Mouse (Mus musculus) midbrain, embryonic 11.5 days (tissue): Measurements from ENCODE around the gene Asap3. TPM values are rescaled to one million over a fixed set of nuclear protein-coding genes. Genes with fewer than 3 reads are reported as not detected.

ENCODE experiments used
- ATAC-seq: fragments of 200-750 bp; cut with Nextera tagmentation; 2 replicates; pipeline ENCODE4 v1.8.0; 2017; ENCODE audit warnings: moderate TSS enrichment, moderate library complexity; ENCODE audit not compliant: low FRiP score
- DNase-seq: peaks from one replicate; pipeline ENCODE4 v3.0.0; 2015; ENCODE audit warnings: low spot score; ENCODE audit errors: missing footprints
- H3K27ac ChIP-seq: fragments of 300-500 bp; sonication (generic); 2 replicates; pipeline ENCODE4 v1.5.1; 2014; ENCODE audit warnings: low read depth, low read length
- H3K27me3 ChIP-seq: fragments of 300-500 bp; sonication (generic); 2 replicates; pipeline ENCODE4 v1.6.1; 2014; ENCODE audit warnings: mild to moderate bottlenecking, low read length, moderate library complexity, mixed read lengths; ENCODE audit not compliant: control insufficient read depth, insufficient read depth
- H3K36me3 ChIP-seq: fragments of 300-500 bp; sonication (generic); 2 replicates; pipeline ENCODE4 v1.6.1; 2014; ENCODE audit warnings: mild to moderate bottlenecking, low read length, moderate library complexity, mixed read lengths; ENCODE audit not compliant: control insufficient read depth, insufficient read depth
- H3K4me1 ChIP-seq: fragments of 300-500 bp; sonication (generic); 2 replicates; pipeline ENCODE4 v1.6.1; 2014; ENCODE audit warnings: low read length; ENCODE audit not compliant: control insufficient read depth, insufficient read depth
- H3K4me2 ChIP-seq: fragments of 300-500 bp; sonication (generic); 2 replicates; pipeline ENCODE4 v1.6.1; 2014; ENCODE audit warnings: mild to moderate bottlenecking, moderate library complexity
- H3K4me3 ChIP-seq: fragments of 300-500 bp; sonication (generic); 2 replicates; pipeline ENCODE4 v1.5.1; 2014; ENCODE audit warnings: low read depth, low read length
- H3K9ac ChIP-seq: fragments of 300-500 bp; sonication (generic); 2 replicates; pipeline ENCODE4 v1.6.1; 2014; ENCODE audit warnings: low read length
- H3K9me3 ChIP-seq: fragments of 300-500 bp; sonication (generic); 2 replicates; pipeline ENCODE4 v1.6.1; 2016; ENCODE audit warnings: low read length; ENCODE audit not compliant: control insufficient read depth
- WGBS: fragments of 180-500 bp; shearing (Covaris S2); extraction: QIAGEN DNeasy Blood & Tissue Kit; methylation state at CpG from one replicate; pipeline ENCODE4 v1.1.7; 2014; 5-methylcytosine and 5-hydroxymethylcytosine counted together
- polyA plus RNA-seq: library from polyadenylated mRNA; unstranded; fragments of >200 nt; fragmentation: Nextera tagmentation; extraction: Ambion mirVana; gene quantifications from 2 replicates; pipeline ENCODE4 v1.2.1, GENCODE M21; 2014

Gene Asap3
- polyA plus RNA-seq = 2.8 and 3.2 TPM in 2 replicates

- Histone ChIP-seq H3K4me1 (peaks cover 14% of the 10 kb centered on the region), H3K4me3 (peak within 1 kb of the TSS; percentile 54), H3K27ac (no peak within 1 kb of the TSS), H3K27me3 (no peaks in the 10 kb centered on the region), H3K36me3 (no peaks in the 10 kb centered on the region), H3K4me2 (peak within 1 kb of the TSS; percentile 98), H3K9ac (peak within 1 kb of the TSS; percentile 74), H3K9me3 (no peaks in the 10 kb centered on the region)
- ATAC-seq (peak; percentile 95), DNase-seq (peak; percentile 100)
- WGBS = under 1% methylated on average over 53 of the region's 54 CpGs
Observed at GRCm38 (mm10) chr4:136206033-136206893, at the start of gene Asap3. Gene Asap3 (plus strand): TSS chr4:136206365.

GRCm38 (mm10) chr4:136158498-136158897 lies 47.7 kb upstream of the Asap3 start:
- WGBS = 76% methylated on average over 6 of the region's 6 CpGs
- no peak overlapping the region for H3K27ac ChIP-seq
- no peak overlapping the region for H3K4me2 ChIP-seq
- ATAC-seq (no peak), DNase-seq (no peak)
- no peaks in the 10 kb centered on the region for H3K9me3 ChIP-seq
- peaks cover 16% of the 10 kb centered on the region for H3K4me1 ChIP-seq
- H3K36me3 ChIP-seq = no peaks in the 10 kb centered on the region
- H3K27me3 ChIP-seq = no peaks in the 10 kb centered on the region
- H3K9ac ChIP-seq = no peak overlapping the region
- H3K4me3 ChIP-seq = no peak overlapping the region

DNA sequence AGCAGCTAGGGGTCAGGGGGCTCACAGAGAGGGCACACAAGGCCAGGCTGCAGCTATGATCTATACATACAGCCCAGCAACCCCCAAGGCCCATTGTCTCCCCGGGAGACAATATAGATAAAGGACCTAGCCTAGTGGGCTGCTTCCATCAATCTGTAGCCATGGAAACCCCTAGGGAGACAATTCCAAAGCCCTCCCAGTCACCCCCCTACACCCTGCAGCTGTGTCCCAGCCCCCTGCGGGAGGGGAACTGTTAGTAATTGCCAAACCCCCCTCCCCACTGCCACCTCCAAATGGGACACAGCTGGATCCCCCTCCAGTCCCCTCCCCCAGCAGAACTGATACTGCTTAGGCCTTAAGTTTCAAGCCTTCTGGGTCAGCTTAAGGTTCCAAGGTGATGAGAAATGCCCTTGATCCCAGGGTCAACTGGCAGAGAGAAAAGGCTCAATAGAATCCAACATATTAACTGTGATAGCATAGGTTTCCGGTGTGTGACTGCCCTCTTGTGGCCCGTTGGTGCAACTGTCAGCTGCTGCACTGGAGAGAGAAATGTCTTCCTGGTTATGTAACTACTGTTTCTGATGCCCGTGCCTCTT lies 46.3 kb upstream of the Asap3 start:
- Histone ChIP-seq H3K4me1 (peaks cover 16% of the 10 kb centered on the region), H3K4me2 (no peak overlapping the region), H3K27ac (peak overlapping the region; percentile 70), H3K9ac (peak overlapping the region; percentile 54; the same call in 1 of the 2 replicates), H3K27me3 (no peaks in the 10 kb centered on the region), H3K9me3 (no peaks in the 10 kb centered on the region), H3K4me3 (no peak overlapping the region), H3K36me3 (no peaks in the 10 kb centered on the region)
- peak; percentile 99 for DNase-seq
- ATAC-seq = peak; percentile 87
- WGBS = 3% methylated on average over 5 of the region's 5 CpGs

GRCm38 (mm10) chr4:136163448-136163847 lies 42.7 kb upstream of the Asap3 start:
- Histone ChIP-seq H3K4me1 (peaks cover 16% of the 10 kb centered on the region), H3K4me2 (no peak overlapping the region), H3K9ac (no peak overlapping the region), H3K27me3 (no peaks in the 10 kb centered on the region), H3K9me3 (no peaks in the 10 kb centered on the region), H3K36me3 (no peaks in the 10 kb centered on the region), H3K27ac (no peak overlapping the region), H3K4me3 (no peak overlapping the region)
- WGBS = 4% methylated on average over 11 of the region's 11 CpGs
- ATAC-seq (0 out of 2 replicates have a peak, but pooled peaks have one; percentile 42), DNase-seq (peak; percentile 99)

- DNase-seq (no peak), ATAC-seq (no peak)
- Histone ChIP-seq H3K9ac (no peak overlapping the region), H3K4me1 (peaks cover 7% of the 10 kb centered on the region), H3K36me3 (no peaks in the 10 kb centered on the region), H3K27ac (no peak overlapping the region), H3K4me2 (no peak overlapping the region), H3K27me3 (no peaks in the 10 kb centered on the region), H3K4me3 (no peak overlapping the region), H3K9me3 (no peaks in the 10 kb centered on the region)
- 83% methylated on average over 8 of the region's 8 CpGs for WGBS
Observed at GRCm38 (mm10) chr4:136164981-136165380, 41.2 kb upstream of the Asap3 start.

- Histone ChIP-seq H3K4me1 (0 out of 2 replicates have a peak, but pooled peaks cover 4% of the 10 kb centered on the region), H3K27me3 (no peaks in the 10 kb centered on the region), H3K9me3 (no peaks in the 10 kb centered on the region), H3K4me2 (no peak overlapping the region), H3K9ac (no peak overlapping the region), H3K36me3 (no peaks in the 10 kb centered on the region), H3K4me3 (no peak overlapping the region), H3K27ac (no peak overlapping the region)
- ATAC-seq = no peak
- DNase-seq = no peak
- 79% methylated on average over 3 of the region's 3 CpGs for WGBS
Observed at GRCm38 (mm10) chr4:136167701-136168100, 38.5 kb upstream of the Asap3 start.

DNA sequence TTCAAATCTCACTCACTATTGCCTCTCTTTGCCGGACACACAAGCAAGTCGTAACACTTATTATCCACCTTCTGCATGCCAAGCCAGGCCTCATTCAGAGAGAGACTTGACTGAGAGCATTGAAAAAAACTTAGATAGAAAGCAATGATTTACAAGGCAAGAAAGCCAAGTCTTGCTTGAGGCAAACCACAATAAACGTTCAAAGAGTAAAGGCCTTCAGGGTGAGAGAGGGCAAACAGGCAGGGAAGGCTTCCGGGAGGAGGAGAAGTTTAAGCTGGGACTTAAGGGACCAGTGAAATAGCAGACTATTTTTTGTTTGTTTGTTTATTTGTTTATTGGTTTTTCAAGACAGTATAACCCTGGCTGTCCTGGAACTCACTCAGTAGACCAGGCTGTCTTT lies 35.8 kb upstream of the Asap3 start:
- no peaks in the 10 kb centered on the region for H3K9me3 ChIP-seq
- no peaks in the 10 kb centered on the region for H3K36me3 ChIP-seq
- H3K27me3 ChIP-seq = no peaks in the 10 kb centered on the region
- WGBS = 85% methylated on average over 4 of the region's 4 CpGs
- H3K4me1 ChIP-seq = peaks cover 11% of the 10 kb centered on the region; the same call in 1 of the 2 replicates
- DNase-seq (no peak), ATAC-seq (no peak)
- H3K9ac ChIP-seq = no peak overlapping the region
- H3K27ac ChIP-seq = no peak overlapping the region
- no peak overlapping the region for H3K4me3 ChIP-seq
- H3K4me2 ChIP-seq = no peak overlapping the region

DNA sequence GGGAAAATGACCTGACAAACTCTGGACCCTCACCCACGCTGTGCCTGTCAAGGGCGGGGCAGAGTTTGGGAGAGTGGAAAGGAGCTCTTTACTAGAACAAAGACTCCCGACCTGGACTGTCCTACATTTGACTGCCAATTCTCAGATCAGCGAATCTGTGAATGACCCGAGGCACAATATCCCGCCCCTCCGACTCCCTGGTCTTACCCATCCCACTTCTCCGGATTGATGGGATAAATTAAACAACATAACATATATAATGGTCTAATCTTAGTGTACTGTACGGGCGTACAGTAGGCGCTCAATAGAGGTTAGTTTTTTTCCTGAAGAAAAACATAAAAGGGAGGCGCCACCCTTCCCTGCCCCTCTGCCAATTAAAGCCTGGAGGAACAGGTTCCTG lies 34.7 kb upstream of the Asap3 start:
- Histone ChIP-seq H3K9me3 (no peaks in the 10 kb centered on the region), H3K4me2 (peak overlapping the region; percentile 98), H3K4me3 (peak overlapping the region; percentile 78), H3K27me3 (no peaks in the 10 kb centered on the region), H3K4me1 (peaks cover 11% of the 10 kb centered on the region; the same call in 1 of the 2 replicates), H3K27ac (no peak overlapping the region), H3K36me3 (no peaks in the 10 kb centered on the region), H3K9ac (peak overlapping the region; percentile 51)
- WGBS = 15% methylated on average over 12 of the region's 12 CpGs
- ATAC-seq (peak; percentile 25; the same call in 1 of the 2 replicates), DNase-seq (no peak)

DNA sequence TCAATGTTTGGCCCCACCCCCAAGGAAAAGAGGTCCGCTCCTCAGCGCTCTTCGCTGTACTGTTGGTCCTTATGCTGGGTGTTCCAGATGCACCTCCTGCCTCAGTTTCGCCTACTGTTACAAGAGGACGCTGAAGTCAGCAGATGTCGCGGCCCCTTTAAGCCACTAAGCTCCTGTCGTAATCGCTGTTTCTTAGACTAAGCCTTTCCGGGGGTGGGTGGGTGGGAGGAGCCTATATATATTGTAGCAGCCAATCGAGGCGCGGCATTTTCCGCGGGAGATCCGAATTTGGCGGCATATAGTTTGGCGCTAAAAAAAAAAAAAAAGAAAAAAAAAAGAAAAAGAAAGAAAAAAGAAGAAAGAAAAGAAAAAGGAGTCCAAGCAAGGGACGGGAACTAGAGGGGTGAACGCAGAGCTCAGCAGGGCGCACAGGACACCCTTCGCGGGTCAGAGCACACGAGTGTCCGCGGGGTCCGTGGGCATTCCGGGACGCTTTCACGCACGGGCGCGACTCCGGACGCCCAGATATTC lies 34.1 kb upstream of the Asap3 start, which contains the start of gene E2f2:
TSS of gene E2f2 (plus strand) at position 384 of the 531 bp plus-strand sequence.
- WGBS = under 1% methylated on average over 35 of the region's 35 CpGs

More for the DNA sequence above, 34.1 kb upstream of the Asap3 start, which contains the start of gene E2f2:
- Histone ChIP-seq H3K4me1 (peaks cover 15% of the 10 kb centered on the region; the same call in 1 of the 2 replicates), H3K4me2 (peak within 1 kb of the TSS; percentile 98), H3K4me3 (peak within 1 kb of the TSS; percentile 78), H3K27me3 (no peaks in the 10 kb centered on the region), H3K9me3 (no peaks in the 10 kb centered on the region), H3K36me3 (no peaks in the 10 kb centered on the region), H3K9ac (peak within 1 kb of the TSS; percentile 74), H3K27ac (peak within 1 kb of the TSS; percentile 31; the same call in 1 of the 2 replicates)
- peak; percentile 57 for ATAC-seq
- DNase-seq = no peak
